Mouse (Mus musculus): ENCODE results near the gene Krtap7-1.

DNA sequence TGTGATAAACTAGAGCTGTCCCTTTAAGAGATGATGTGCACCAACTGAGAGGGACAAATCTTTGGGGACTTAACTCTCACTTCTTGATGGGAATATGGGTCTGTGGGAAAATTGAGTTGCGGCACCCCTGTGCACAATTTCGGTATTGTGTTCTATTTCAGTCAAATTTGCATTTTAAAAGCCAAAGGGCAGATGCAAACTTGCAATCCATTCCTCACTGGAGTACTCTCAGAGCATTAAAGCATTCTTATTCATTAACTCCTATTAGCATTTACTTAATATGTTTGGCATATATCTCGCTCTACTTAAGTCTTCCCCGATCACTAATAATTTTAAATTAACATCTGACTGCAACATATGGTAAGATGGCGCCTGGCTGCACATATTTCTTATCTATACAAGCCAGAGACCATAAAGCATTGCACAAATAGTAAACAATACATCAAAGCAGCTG is 29.9 kb upstream of the Krtap7-1 start:
- TF ChIP-seq POLR2A (IDR thresholded peaks at IDR 0.05; ENCODE audit: insufficient read depth, low read length) = no peak
- TF ChIP-seq CTCF (IDR thresholded peaks at IDR 0.05; ENCODE audit: low read depth, low read length) = no peak
